Mouse (Mus musculus): ENCODE measurements around the gene Theg. TPM values are rescaled to one million over a fixed set of nuclear protein-coding genes. Genes with fewer than 3 reads are reported as not detected.

Gene Theg
- total RNA-seq (2023), result not detected

DNA sequence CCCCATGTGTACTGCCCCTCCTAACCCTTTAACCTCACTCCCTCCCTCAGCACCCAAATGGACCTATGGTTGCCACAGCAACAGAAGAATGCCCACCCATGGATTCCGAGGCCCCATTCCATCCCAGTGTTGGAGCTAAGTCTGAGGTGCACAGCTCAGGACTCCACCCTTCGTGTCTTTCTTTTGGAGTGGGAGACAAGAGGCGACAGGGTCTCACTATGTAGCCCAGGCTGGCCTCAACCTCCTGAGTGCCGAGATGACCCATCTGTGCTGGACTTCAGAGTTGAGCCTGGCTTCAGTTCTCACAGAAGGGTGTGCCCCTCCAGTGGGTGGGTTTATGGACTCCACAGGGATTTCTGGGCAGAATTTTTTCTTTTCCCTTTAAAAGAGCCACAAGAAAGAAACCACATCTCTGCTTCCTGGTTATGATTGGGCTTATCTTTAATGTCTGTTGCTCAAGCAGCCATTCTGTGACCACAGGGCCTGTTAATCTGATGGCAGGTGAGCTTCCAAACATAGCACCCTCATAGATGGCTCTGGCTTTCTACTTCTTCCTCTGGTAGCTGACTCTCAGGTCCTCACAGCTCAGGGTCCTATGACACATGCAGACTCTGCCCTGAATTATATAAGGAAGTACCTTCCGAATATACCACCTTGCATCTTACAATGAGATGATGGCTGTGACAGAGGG, at the start of gene Theg:
Gene Theg, minus strand, starts transcription at position 271 of the 691 bp plus-strand sequence.

DNA sequence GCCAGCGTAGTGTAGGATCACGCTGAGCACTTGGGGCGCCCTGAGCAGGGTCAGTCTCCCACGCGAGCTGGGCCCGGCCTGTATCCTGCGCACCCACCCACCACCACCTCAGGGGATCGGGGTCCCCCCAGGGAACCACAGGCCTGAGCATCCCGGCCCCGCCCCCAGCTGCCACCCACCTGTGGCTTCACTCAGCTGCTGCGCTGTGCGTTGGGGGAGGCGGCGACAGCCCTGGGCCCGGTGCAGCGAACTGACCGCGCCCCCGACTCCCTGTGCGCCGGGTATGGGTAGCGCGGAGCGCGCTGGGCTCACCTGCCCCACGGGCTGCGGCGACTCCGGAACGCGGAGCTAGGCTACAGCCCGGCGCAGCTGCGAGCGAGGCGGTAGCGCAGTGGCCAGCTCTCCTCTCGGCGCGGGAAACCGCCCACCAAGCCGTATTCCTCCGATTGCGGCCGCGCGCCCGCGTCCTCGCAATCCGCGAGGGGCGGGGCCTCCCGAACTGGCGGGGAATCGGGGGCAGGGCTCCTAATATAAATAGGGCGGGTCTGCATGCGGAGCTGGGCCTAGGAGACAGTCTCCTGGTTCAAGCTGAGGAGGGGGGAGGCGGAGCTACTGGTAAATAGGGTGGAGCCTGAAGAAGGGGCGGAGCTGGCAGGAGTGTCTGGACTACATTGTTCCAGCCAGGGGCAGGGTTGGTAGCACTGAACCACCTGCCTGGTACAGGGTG, 26.6 kb upstream of the Theg start, which contains the start of gene C2cd4c:
Gene C2cd4c, minus strand, starts transcription at position 448 of the 727 bp plus-strand sequence.

DNA sequence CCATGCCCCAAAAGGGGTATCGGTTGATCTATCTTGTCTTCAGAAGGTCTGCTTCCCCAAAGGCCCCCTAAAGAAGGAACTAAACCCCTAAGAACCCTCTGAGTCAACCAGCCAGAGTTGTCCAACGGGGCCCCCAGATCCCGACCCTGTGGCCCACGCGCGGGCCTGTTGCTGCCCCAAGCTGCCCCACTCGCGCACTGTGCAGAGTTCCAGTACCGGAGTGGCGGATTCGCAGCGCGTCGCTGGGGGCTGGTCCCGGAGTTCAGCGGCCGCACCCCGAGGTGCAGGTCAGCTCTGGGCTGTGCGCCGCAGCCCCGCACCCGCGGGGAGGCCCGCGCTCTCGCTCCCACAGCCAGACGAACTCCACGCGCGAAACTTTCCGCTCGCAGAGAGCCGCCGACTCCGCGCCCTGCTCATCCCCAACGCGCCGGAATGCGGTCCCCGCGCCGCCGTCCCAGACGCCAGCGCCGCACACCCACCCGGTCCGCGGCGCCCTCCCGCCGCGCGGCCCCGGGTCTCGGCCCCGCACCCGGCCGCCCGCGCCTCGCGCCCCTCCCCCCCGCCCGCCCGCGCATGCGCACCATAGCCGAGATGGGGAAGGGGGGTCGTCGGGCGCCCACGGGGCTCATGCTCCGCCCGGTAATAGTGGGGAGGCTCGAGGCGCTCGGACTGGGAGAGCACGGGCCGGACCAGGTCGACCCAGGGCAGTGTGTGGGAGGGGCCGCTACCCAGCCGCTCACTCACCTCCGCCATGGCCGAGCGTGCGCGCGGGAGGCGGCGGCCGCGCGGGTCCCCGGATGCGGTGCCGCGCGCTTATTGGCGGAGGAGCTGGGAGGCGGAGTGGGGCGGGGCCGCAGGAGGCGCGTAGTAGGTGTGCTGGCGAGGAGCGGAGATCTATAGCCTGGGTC, 32.5 kb downstream of the Theg start, which contains the start of gene Mier2:
Gene Mier2, minus strand, starts transcription at position 870 of the 908 bp plus-strand sequence.

DNA sequence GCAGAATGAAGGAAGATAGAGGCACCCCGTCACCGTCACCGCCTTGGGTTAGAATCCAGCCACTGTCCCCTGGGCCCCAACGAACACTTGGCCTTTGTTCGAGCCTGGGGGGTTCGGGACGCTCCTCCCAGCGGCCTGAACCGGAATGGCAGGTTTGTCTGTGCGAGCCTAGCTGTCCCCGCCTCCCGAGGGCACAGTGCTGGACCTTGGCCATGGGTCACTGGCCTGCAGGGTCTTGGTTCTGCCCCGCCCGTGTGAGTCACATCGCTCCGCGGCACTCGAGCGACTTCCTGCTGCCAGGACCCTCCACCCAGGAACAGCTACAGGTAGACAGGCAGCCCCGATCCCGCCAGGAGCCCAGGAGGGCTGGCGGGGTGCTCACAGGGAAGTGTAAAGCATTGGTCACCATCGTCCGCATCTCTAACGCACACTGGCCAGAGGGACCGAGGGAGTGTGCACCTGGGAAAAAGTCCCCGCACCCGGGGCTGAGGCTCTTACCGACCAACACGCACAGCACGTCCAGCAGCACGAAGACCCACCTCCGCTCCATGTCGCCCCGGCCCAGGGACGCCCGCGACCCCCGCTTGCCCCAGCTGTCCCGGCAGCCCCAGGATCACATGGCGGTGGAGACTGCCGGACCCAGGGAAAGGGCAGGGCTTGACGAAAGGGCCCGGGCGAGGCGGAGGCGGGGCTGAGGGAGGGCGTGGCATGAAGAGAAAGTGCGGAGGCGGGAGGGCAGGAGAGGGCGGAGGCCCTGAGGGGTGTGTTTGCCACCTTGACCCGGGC, 53.8 kb downstream of the Theg start, which contains the start of gene Plpp2:
Gene Plpp2, minus strand, starts transcription at position 671 of the 786 bp plus-strand sequence.

Other genes starting within 250 kb of the Theg start
- gene Vmn2r82, start 230.8 kb downstream of the Theg start, total RNA-seq (2023), result not detected
- gene Vmn2r83, start 118.6 kb downstream of the Theg start, total RNA-seq (2023), result not detected
- gene Plpp2, start 53.5 kb downstream of the Theg start, total RNA-seq (2023), result 1 to 10 TPM; 3.7 to 5.6 TPM
- gene Mier2, start 32.1 kb downstream of the Theg start, total RNA-seq (2023), result 10 to 100 TPM; 10.0 to 10.2 TPM
- gene C2cd4c, start 26.7 kb upstream of the Theg start, total RNA-seq (2023), result not detected
- under 1 TPM in 1 of 2 experiments, not detected in 1; 0.18 TPM for gene Shc2, start 50.6 kb upstream of the Theg start, total RNA-seq (2023)
- not detected for gene Odf3l2, start 58.4 kb upstream of the Theg start, total RNA-seq (2023)
- gene Madcam1, start 77.2 kb upstream of the Theg start, total RNA-seq (2023), result not detected
- gene Tpgs1, start 82.0 kb upstream of the Theg start, total RNA-seq (2023), result 10 to 100 TPM; 20.0 to 24.9 TPM
- gene Cdc34, start 94.9 kb upstream of the Theg start, total RNA-seq (2023), result 10 to 100 TPM; 68.4 to 73.0 TPM
- gene Gzmm, start 101.7 kb upstream of the Theg start, total RNA-seq (2023), result 1 to 10 TPM; 1.2 to 2.0 TPM
- gene Bsg, start 117.2 kb upstream of the Theg start, total RNA-seq (2023), result 100 to 1,000 TPM; 142 to 159 TPM
- under 1 TPM in 1 of 2 experiments, not detected in 1; 0.31 TPM for gene Hcn2, start 129.3 kb upstream of the Theg start, total RNA-seq (2023)
- 10 to 100 TPM; 12.2 to 14.2 TPM for gene Polrmt, start 159.2 kb upstream of the Theg start, total RNA-seq (2023)
- gene Fgf22, start 167.7 kb upstream of the Theg start, total RNA-seq (2023), result not detected
- 10 to 100 TPM; 23.5 to 29.1 TPM for gene Rnf126, start 179.6 kb upstream of the Theg start, total RNA-seq (2023)
- 1 to 10 TPM; 4.3 to 4.5 TPM for gene Fstl3, start 189.9 kb upstream of the Theg start, total RNA-seq (2023)
- gene Prss57, start 203.6 kb upstream of the Theg start, total RNA-seq (2023), result 10 to 100 TPM; 22.9 to 23.5 TPM
- 100 to 1,000 TPM; 118 to 122 TPM for gene Palm, start 206.2 kb upstream of the Theg start, total RNA-seq (2023)
- gene Misp, start 233.7 kb upstream of the Theg start, total RNA-seq (2023), result 1 to 10 TPM in 1 of 2 experiments, under 1 TPM in 1; 0.64 to 1.1 TPM

All from neutrophil, adult 83 days (primary cell).